Mouse (Mus musculus): ENCODE results near the gene Vinac1.
"Not testable (repeated sequence)": the region's sequence is repeated elsewhere in the genome, so short reads cannot be mapped to it uniquely, and the experiment has no call there.

The Vinac1 gene

GRCm38 (mm10) chr2:129040567-129040966 lies 7.4 kb downstream of the Vinac1 start:
- no peak for DNase-seq (ENCODE audit: low spot score in 2 of 2)

DNA sequence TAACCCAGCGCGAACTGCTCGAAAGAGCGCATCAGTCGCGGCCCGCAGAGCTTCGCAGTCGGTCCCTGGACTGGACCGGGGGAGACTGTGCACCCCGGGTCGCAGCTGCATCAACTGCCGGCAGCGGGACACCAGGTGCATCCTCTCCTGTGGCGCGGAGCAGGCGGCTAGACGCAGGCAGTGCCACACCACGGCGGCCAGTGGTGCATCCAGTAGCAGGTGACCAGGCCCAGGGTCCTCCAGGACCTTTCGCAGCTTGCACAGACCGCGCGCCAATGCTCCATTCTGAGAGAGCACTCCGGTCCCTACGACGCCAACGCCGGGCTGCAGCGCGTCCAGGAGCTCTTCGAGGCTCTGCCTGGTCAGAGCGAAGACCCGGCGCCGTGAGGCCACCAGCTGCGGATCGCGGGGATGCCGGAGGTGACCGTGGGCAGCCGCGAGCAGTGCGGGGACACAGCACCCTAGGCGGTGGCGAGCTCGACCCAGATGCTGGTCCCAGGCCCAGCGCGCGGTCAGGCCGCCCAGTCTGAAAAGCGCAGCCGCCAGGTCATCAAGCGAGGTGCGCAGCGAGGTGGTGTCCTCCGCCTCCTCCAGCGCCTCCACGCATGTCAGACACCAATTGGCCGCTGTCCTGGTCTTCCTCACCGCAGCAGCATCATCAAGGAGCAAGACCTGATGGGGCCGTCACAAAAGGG lies 8.9 kb downstream of the Vinac1 start:
- no peak for DNase-seq (ENCODE audit: low spot score in 2 of 2)

DNA sequence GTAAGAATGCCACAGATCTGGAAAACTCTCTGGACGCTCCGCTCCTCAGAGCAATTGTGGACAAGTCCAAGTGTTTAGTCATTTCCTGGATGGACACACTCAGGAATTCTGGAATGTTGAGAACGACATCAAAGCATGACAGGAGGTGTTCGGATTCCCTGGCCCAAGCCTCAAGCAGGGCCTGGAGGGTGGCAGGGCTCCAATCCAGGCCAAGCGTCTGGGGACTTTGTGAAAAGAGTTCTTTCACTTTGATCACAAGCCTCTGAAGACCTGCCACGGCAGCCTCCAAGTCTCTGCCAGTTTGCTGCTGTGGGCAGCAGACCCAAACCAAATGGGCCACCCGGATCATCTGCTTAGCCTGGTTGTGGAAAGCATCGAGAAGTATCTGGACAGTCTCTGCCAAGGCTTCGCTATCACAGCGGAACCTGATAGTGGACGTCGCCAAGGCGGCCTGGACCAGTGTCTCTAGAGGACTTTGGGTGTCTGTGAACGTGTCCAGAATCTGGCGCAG lies 9.5 kb downstream of the Vinac1 start:
- DNase-seq (ENCODE audit: low spot score in 2 of 2) = no peak

GRCm38 (mm10) chr2:129035381-129035780 lies 12.6 kb downstream of the Vinac1 start:
- no peak for DNase-seq (ENCODE audit: low spot score in 2 of 2)

DNA sequence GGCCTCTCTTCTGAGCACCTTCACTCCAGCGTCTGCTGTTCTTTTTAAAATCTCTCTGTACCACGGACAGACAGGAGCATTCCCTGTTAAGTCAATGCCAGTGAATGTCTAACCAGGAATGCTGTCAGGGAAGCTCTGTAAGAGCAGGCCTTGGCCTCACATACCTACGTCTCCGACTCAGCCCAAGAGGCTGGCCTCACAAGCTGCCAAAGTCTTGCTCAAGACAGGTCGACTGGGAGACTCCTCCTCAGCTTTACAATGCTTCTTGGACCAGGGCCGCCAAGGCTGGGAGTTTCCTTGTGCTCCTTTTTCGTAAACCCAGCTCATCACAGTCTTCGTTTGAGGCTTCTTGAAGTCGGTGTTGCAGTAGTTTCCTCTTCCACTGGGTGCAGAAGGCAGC lies 23.2 kb downstream of the Vinac1 start:
- DNase-seq (ENCODE audit: low spot score in 2 of 2) = no peak

DNA sequence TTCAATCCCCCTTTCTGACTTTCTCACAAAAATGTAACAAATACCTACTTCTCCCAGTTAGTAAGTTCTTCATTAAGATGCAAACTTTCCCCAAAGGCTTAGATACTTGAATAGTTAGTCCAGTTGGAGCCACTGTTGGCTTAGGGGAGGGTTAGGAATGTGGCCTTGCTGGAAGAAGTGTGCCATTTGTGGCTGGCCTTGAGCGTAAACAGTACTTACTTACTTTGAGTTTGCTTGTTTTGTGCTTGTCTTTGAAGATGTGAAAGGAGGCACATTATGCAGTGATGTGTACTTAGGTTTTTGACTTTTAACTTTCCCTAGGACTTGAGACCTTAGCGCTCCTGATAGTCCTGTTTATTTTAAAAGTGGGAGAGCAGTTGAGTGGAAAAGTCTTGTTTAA lies 27.9 kb downstream of the Vinac1 start:
- DNase-seq (ENCODE audit: low spot score in 2 of 2) = no peak

DNA sequence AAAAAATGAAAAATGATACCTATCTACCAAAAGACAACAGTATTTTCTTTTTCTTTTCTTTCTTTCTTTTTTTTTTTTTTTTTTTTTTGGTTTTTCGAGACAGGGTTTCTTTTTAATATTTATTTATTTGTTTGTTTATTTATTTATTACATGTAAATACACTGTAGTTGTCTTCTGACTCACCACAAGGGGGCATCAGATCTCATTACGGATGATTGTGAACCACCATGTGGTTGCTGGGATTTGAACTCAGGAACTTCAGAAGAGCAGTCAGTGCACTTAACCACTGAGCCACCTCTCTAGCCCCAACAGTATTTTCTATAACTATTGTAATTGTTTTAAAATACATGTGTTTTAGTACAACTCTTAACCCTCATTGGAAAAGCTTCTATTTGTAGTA lies 39.1 kb downstream of the Vinac1 start:
- not testable (repeated sequence) for DNase-seq (ENCODE audit: low spot score in 2 of 2)

GRCm38 (mm10) chr2:129006194-129006749 lies 41.7 kb downstream of the Vinac1 start:
- no peak for DNase-seq (ENCODE audit: low spot score in 2 of 2)

DNA sequence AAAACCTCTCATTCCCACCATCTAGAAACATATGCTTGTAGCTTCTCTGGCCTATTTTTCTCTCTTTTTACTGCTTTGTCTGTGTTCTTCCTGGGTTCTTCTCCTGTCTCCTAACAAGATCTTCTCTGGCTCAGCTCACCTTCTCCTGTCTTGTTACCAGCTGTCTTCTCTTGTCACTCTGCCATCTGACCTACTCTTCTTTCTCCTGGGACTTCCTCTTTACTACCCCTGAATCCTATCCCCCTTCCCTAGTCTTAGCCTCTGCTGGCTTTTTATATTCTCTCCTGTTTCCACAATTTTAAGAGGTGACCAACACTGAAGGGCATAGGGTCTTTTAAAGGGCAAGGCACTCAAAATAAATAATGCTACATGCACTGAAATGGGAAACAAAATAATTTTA lies 43.1 kb downstream of the Vinac1 start:
- no peak for DNase-seq (ENCODE audit: low spot score in 2 of 2)

GRCm38 (mm10) chr2:128984746-128985145 lies 63.2 kb downstream of the Vinac1 start:
- DNase-seq (ENCODE audit: low spot score in 2 of 2) = no peak

GRCm38 (mm10) chr2:128975572-128975971 lies 72.4 kb downstream of the Vinac1 start:
- DNase-seq (ENCODE audit: low spot score in 2 of 2) = no peak

Measured in spleen, postnatal 14 days (tissue).